Mouse (Mus musculus) ES-Bruce4 (cell line): Measurements from ENCODE around the gene Ankrd34b. TPM values are rescaled to one million over a fixed set of nuclear protein-coding genes. Genes with fewer than 3 reads are reported as not detected.

Source experiments
- H3K27ac ChIP-seq: 2 replicates; pipeline ENCODE4 v1.5.1; 2012; ENCODE audit warnings: low read length, inconsistent platforms; ENCODE audit not compliant: insufficient read depth
- H3K27me3 ChIP-seq: 2 replicates; pipeline ENCODE4 v1.6.1; 2012; ENCODE audit warnings: mild to moderate bottlenecking, low read length, inconsistent platforms; ENCODE audit not compliant: control insufficient read depth, poor library complexity, insufficient read depth, severe bottlenecking
- H3K36me3 ChIP-seq: 2 replicates; pipeline ENCODE4 v1.6.1; 2012; ENCODE audit warnings: inconsistent platforms, mild to moderate bottlenecking, low read length, moderate library complexity; ENCODE audit not compliant: control insufficient read depth, poor library complexity, insufficient read depth, severe bottlenecking
- H3K4me1 ChIP-seq: one replicate; pipeline ENCODE4 v1.8.1; 2011; ENCODE audit warnings: low read length; ENCODE audit not compliant: control insufficient read depth, insufficient read depth
- H3K4me3 ChIP-seq: 2 replicates; pipeline ENCODE4 v1.5.1; 2011; ENCODE audit warnings: low read depth, mild to moderate bottlenecking, low read length
- H3K9ac ChIP-seq: 2 replicates; pipeline ENCODE4 v1.6.1; 2012; ENCODE audit warnings: low read depth, mild to moderate bottlenecking, inconsistent platforms; ENCODE audit not compliant: poor library complexity, severe bottlenecking
- H3K9me3 ChIP-seq: replicated peaks from 2 replicates; pipeline ENCODE4 v1.6.1; 2012; ENCODE audit warnings: mild to moderate bottlenecking, low read length, inconsistent platforms; ENCODE audit not compliant: control insufficient read depth, poor library complexity, insufficient read depth, severe bottlenecking
- CTCF ChIP-seq: IDR thresholded peaks from one replicate; pipeline ENCODE4 v1.8.1; 2011; ENCODE audit warnings: low read depth, low read length
- EP300 ChIP-seq: IDR thresholded peaks from 2 replicates; pipeline ENCODE4 v1.6.1; 2011; ENCODE audit warnings: low read depth, low read length; ENCODE audit not compliant: insufficient read depth
- POLR2A ChIP-seq: IDR thresholded peaks from one replicate; pipeline ENCODE4 v1.8.1; 2011; ENCODE audit warnings: low read length; ENCODE audit not compliant: insufficient read depth
- polyA plus RNA-seq: library from polyadenylated mRNA; stranded (reverse); fragments of >200 nt; gene quantifications from 2 replicates; pipeline ENCODE4 v1.2.4, GENCODE M21; 2011; ENCODE audit warnings: low read depth; ENCODE audit not compliant: missing spikeins, insufficient read depth, insufficient read length

Gene Ankrd34b
- polyA plus RNA-seq, 1 experiment, result 0.19 TPM

GRCm38 (mm10) chr13:92483852-92484463, 58.3 kb downstream of the Ankrd34b start, which contains the start of gene Fam151b:
Gene Fam151b, minus strand, starts transcription at chr13:92484015.
- H3K4me3 ChIP-seq, result peak within 1 kb of the TSS; percentile 59
- H3K9me3 ChIP-seq, result no peaks in the 10 kb centered on the region
- TF ChIP-seq CTCF (no peak), POLR2A (peak; percentile 61)
- H3K27me3 ChIP-seq, result no peaks in the 10 kb centered on the region
- peak within 1 kb of the TSS; percentile 5; the same call in 1 of the 2 replicates for H3K9ac ChIP-seq
- no peak within 1 kb of the TSS for H3K27ac ChIP-seq
- H3K4me1 ChIP-seq, result no peaks in the 10 kb centered on the region
- no peaks in the 10 kb centered on the region for H3K36me3 ChIP-seq

- Histone ChIP-seq H3K27ac (no peak overlapping the region), H3K9me3 (no peaks in the 10 kb centered on the region), H3K9ac (no peak overlapping the region), H3K36me3 (no peaks in the 10 kb centered on the region), H3K4me1 (no peaks in the 10 kb centered on the region), H3K4me3 (no peak overlapping the region), H3K27me3 (no peaks in the 10 kb centered on the region)
- TF ChIP-seq CTCF (no peak), POLR2A (no peak), EP300 (no peak)
Observed at GRCm38 (mm10) chr13:92490817-92491216, 65.1 kb downstream of the Ankrd34b start.

Other genes starting within 250 kb of the Ankrd34b start
- not detected in 2 replicates for gene Gm20379, start 119.9 kb upstream of the Ankrd34b start, polyA plus RNA-seq
- 19.8 and 21.3 TPM in 2 replicates for gene Dhfr, start 71.2 kb upstream of the Ankrd34b start, polyA plus RNA-seq
- gene Msh3, start 70.9 kb upstream of the Ankrd34b start, polyA plus RNA-seq, result 33.1 and 33.7 TPM in 2 replicates
- gene Fam151b, start 58.1 kb downstream of the Ankrd34b start, polyA plus RNA-seq, result 0.67 and 1.7 TPM in 2 replicates
- gene Zfyve16, start 105.0 kb downstream of the Ankrd34b start, polyA plus RNA-seq, result 15.1 and 18.9 TPM in 2 replicates
- not detected in 2 replicates for gene Spz1, start 150.3 kb downstream of the Ankrd34b start, polyA plus RNA-seq
- 19.7 TPM in 2 replicates for gene Serinc5, start 185.2 kb downstream of the Ankrd34b start, polyA plus RNA-seq